Mouse (Mus musculus) neural tube, embryonic 13.5 days (tissue): ENCODE results near the gene Crybb2. TPM values are rescaled to one million over a fixed set of nuclear protein-coding genes. Genes with fewer than 3 reads are reported as not detected.

Experiments used
- ATAC-seq: fragments of 200-750 bp; cut with Nextera tagmentation; 2 replicates; pipeline ENCODE4 v1.8.0; 2017; ENCODE audit warnings: low read depth, mild to moderate bottlenecking, moderate TSS enrichment, moderate library complexity
- H3K27ac ChIP-seq: fragments of 300-500 bp; sonication (generic); replicated peaks from 2 replicates; pipeline ENCODE4 v1.5.1; 2015; ENCODE audit warnings: moderate library complexity, mild to moderate bottlenecking, inconsistent platforms
- H3K27me3 ChIP-seq: fragments of 300-500 bp; sonication (generic); 2 replicates; pipeline ENCODE4 v1.6.1; 2015; ENCODE audit warnings: mild to moderate bottlenecking, inconsistent platforms
- H3K36me3 ChIP-seq: fragments of 300-500 bp; sonication (generic); 2 replicates; pipeline ENCODE4 v1.6.1; 2015; ENCODE audit warnings: mild to moderate bottlenecking, inconsistent platforms
- H3K4me1 ChIP-seq: fragments of 300-500 bp; sonication (generic); replicated peaks from 2 replicates; pipeline ENCODE4 v1.6.1; 2015; ENCODE audit warnings: inconsistent platforms
- H3K4me2 ChIP-seq: fragments of 300-500 bp; sonication (generic); 2 replicates; pipeline ENCODE4 v1.6.1; 2015; ENCODE audit warnings: inconsistent platforms, mild to moderate bottlenecking, moderate library complexity
- H3K4me3 ChIP-seq: fragments of 300-500 bp; sonication (generic); 2 replicates; pipeline ENCODE4 v1.5.1; 2015; ENCODE audit warnings: mild to moderate bottlenecking, inconsistent platforms
- H3K9ac ChIP-seq: fragments of 300-500 bp; sonication (generic); 2 replicates; pipeline ENCODE4 v1.6.1; 2015; ENCODE audit warnings: moderate library complexity, mild to moderate bottlenecking, inconsistent platforms
- H3K9me3 ChIP-seq: fragments of 300-500 bp; sonication (generic); 2 replicates; pipeline ENCODE4 v1.6.1; 2016; ENCODE audit warnings: inconsistent platforms
- WGBS: fragments of 180-500 bp; shearing (Covaris S2); methylation state at CpG from one replicate; pipeline ENCODE4 v1.1.7; 2015; 5-methylcytosine and 5-hydroxymethylcytosine counted together
- polyA plus RNA-seq: library from polyadenylated mRNA; unstranded; fragments of >200 nt; fragmentation: Nextera tagmentation; extraction: Ambion mirVana; gene quantifications from 2 replicates; pipeline ENCODE4 v1.2.1, GENCODE M21; 2015

Gene Crybb2
- polyA plus RNA-seq, 1 experiment from 2014 or later: not detected

GRCm38 (mm10) chr5:113087465-113087864, 17.5 kb upstream of the Crybb2 start:
- 88% methylated on average over 2 of the region's 2 CpGs for WGBS
- no peak for ATAC-seq
- Histone ChIP-seq H3K27ac (no peak overlapping the region), H3K27me3 (no peaks in the 10 kb centered on the region), H3K36me3 (no peaks in the 10 kb centered on the region), H3K4me3 (no peak overlapping the region), H3K9ac (no peak overlapping the region), H3K4me2 (no peak overlapping the region), H3K4me1 (peaks cover 12% of the 10 kb centered on the region), H3K9me3 (no peaks in the 10 kb centered on the region)

DNA sequence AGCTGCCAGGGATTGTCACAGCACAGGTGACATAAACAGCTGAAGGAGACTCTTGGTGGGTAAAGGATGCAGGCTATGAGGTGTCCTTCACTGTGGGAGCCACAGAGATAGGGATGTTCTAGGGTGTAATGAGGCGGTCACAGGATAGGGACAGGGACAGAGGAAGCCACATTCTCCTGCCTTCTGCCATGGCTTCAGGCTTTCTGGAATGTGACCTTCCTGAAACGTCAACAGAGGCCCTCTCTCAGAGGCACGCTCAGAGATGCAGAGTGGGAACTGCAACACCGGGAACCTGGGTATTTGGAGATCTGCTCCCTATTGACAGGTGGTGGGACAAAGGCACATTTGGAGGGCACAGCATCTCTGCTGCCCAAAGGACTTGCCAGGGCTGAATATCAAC, 17.1 kb upstream of the Crybb2 start:
- H3K27me3 ChIP-seq: no peaks in the 10 kb centered on the region
- no peak overlapping the region for H3K4me2 ChIP-seq
- WGBS: 67% methylated on average over 4 of the region's 4 CpGs
- peak overlapping the region; percentile 33; the same call in 1 of the 2 replicates for H3K27ac ChIP-seq
- H3K9me3 ChIP-seq: no peaks in the 10 kb centered on the region
- H3K36me3 ChIP-seq: no peaks in the 10 kb centered on the region
- H3K4me1 ChIP-seq: peaks cover 11% of the 10 kb centered on the region
- no peak overlapping the region for H3K9ac ChIP-seq
- ATAC-seq: no peak
- H3K4me3 ChIP-seq: no peak overlapping the region

- Histone ChIP-seq H3K27ac (peak overlapping the region; percentile 33; the same call in 1 of the 2 replicates), H3K4me3 (no peak overlapping the region), H3K9ac (no peak overlapping the region), H3K27me3 (no peaks in the 10 kb centered on the region), H3K9me3 (no peaks in the 10 kb centered on the region), H3K36me3 (no peaks in the 10 kb centered on the region), H3K4me1 (peaks cover 11% of the 10 kb centered on the region), H3K4me2 (no peak overlapping the region)
- ATAC-seq: no peak
- 66% methylated on average over 12 of the region's 12 CpGs for WGBS
These were observed 16.5 kb upstream of the Crybb2 start for GRCm38 (mm10) chr5:113086439-113086838.

GRCm38 (mm10) chr5:113085931-113086330, 16.0 kb upstream of the Crybb2 start:
- peaks cover 11% of the 10 kb centered on the region for H3K4me1 ChIP-seq
- H3K9ac ChIP-seq: no peak overlapping the region
- WGBS: 44% methylated on average over 2 of the region's 2 CpGs
- 0 out of 2 replicates have a peak overlapping the region, but pooled peaks have one; percentile 33 for H3K27ac ChIP-seq
- H3K4me2 ChIP-seq: no peak overlapping the region
- H3K36me3 ChIP-seq: no peaks in the 10 kb centered on the region
- no peak overlapping the region for H3K4me3 ChIP-seq
- H3K27me3 ChIP-seq: no peaks in the 10 kb centered on the region
- no peak for ATAC-seq
- H3K9me3 ChIP-seq: no peaks in the 10 kb centered on the region

GRCm38 (mm10) chr5:113084309-113084708, 14.4 kb upstream of the Crybb2 start:
- Histone ChIP-seq H3K27me3 (no peaks in the 10 kb centered on the region), H3K9ac (no peak overlapping the region), H3K27ac (no peak overlapping the region), H3K36me3 (no peaks in the 10 kb centered on the region), H3K9me3 (no peaks in the 10 kb centered on the region), H3K4me3 (no peak overlapping the region), H3K4me2 (no peak overlapping the region), H3K4me1 (peaks cover 16% of the 10 kb centered on the region)
- 91% methylated on average over 2 of the region's 2 CpGs for WGBS
- ATAC-seq: no peak

DNA sequence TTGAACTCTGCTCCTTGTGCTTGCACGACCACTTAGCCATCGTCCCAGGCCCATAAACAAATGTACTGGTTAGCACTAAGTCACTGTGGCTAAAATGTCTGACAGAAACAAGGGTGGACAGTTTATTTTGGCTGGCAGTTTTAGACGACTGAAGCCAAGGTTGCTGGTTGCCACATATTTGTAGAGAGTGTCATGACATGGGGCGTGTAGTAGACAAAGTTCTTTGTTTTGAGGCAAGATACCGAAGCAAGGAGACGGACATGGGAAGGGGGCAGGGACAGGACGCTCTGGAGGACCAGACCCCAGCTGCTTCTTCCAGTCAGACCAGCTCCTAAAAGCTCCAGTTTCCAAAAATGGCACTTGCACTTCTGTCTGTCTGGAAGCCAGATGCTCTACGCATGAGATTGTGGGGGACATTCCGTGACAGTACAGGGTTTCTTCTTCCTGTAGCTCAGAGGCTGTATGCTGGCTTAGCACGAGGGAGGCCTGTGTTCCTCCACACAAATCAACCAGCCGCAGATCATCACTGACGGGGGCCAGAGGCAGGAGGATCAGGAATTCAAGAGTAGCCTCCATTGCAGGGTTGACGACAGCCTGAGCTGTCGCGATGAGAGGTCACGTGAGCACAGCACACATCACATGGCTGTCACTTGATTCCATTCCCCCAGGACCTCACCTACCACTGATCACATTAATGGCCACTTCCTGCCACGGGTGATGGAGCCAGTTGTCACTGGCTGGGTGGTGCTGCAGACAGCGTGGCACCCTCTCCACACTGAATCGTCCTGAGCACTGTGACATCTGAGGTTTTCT, 12.6 kb upstream of the Crybb2 start:
- Histone ChIP-seq H3K4me2 (no peak overlapping the region), H3K4me1 (peaks cover 16% of the 10 kb centered on the region), H3K27ac (no peak overlapping the region), H3K27me3 (0 out of 2 replicates have a peak, but pooled peaks cover 2% of the 10 kb centered on the region), H3K9me3 (no peaks in the 10 kb centered on the region), H3K9ac (no peak overlapping the region), H3K4me3 (no peak overlapping the region), H3K36me3 (no peaks in the 10 kb centered on the region)
- no peak for ATAC-seq
- WGBS: 61% methylated on average over 19 of the region's 19 CpGs

DNA sequence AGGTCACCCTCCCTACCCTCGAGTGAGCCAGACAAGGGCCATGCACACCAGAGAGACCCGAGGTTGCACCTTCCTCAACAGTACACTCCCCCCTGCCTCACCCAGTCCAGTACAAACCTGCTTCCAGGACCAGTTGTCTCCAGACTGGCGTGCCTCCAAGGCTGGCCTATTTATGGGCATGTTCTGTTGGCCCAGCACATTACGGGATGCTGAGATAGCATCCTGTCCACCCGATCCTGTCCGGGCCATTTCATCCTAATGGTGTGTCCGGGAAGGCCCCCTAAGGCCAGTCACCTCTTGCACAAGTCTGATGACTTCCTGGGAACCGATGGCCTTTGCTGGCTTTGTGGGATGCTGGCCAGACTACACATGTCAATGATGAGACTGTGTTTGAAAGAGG, 11.5 kb upstream of the Crybb2 start, which contains the start of gene Crybb3:
Gene Crybb3 (minus strand): TSS at position 146 of the 400 bp plus-strand sequence.
- H3K36me3 ChIP-seq: no peaks in the 10 kb centered on the region
- H3K9ac ChIP-seq: no peak within 1 kb of the TSS
- H3K4me1 ChIP-seq: peaks cover 10% of the 10 kb centered on the region
- no peaks in the 10 kb centered on the region for H3K9me3 ChIP-seq
- H3K4me3 ChIP-seq: no peak within 1 kb of the TSS
- ATAC-seq: no peak
- no peak within 1 kb of the TSS for H3K27ac ChIP-seq
- 0 out of 2 replicates have a peak, but pooled peaks cover 4% of the 10 kb centered on the region for H3K27me3 ChIP-seq
- WGBS: 78% methylated on average over 8 of the region's 8 CpGs
- no peak within 1 kb of the TSS for H3K4me2 ChIP-seq

DNA sequence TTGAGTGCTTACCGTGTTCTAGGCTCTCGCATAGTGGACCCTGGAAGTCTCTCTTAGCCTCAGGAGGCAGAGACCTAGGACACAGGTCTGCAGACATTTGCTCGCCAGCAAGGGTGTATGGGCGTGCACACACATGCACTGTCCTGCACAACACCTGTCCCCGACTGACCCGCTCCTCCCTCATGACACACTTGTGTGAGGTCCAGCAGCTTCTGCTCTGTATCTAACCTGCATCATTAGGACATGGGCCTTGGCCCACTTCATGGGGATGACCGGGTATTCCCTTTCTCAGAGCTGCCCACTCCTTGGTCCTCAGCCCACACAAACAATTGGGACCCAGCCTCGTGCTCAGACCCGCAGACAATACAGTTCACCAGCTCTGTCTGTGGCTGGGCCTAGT, 11.1 kb upstream of the Crybb2 start:
- Histone ChIP-seq H3K36me3 (no peaks in the 10 kb centered on the region), H3K4me3 (no peak overlapping the region), H3K4me2 (no peak overlapping the region), H3K27me3 (0 out of 2 replicates have a peak, but pooled peaks cover 4% of the 10 kb centered on the region), H3K9me3 (no peaks in the 10 kb centered on the region), H3K27ac (no peak overlapping the region), H3K9ac (no peak overlapping the region), H3K4me1 (peaks cover 6% of the 10 kb centered on the region; the same call in 1 of the 2 replicates)
- WGBS: 87% methylated on average over 9 of the region's 9 CpGs
- ATAC-seq: no peak

DNA sequence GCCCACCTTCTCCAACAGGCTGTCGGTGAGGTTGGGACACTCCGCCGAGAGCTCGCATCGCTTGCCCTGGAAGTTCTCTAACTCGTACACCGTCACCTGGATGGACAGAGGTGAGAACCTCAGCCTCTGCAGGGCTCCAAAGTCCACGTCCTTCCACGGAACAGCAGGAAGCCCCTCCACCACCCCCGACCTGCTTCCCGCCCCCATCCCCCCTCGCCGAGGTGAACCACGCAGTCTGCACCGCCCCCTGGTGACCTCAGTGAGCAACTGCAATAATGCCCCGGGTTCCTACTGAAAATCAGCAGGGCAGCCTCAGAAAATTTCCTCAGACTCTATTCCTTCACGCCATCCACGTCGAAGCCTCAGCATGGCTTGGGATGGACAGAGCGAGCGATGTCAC, 9.9 kb upstream of the Crybb2 start:
- WGBS: 23% methylated on average over 21 of the region's 21 CpGs
- H3K4me2 ChIP-seq: peak overlapping the region; percentile 14; the same call in 1 of the 2 replicates

GRCm38 (mm10) chr5:113078686-113079085, 8.8 kb upstream of the Crybb2 start:
- H3K27me3 ChIP-seq: 0 out of 2 replicates have a peak, but pooled peaks cover 4% of the 10 kb centered on the region
- H3K36me3 ChIP-seq: no peaks in the 10 kb centered on the region
- no peak overlapping the region for H3K9ac ChIP-seq
- ATAC-seq: no peak
- 65% methylated on average over 5 of the region's 5 CpGs for WGBS
- H3K9me3 ChIP-seq: no peaks in the 10 kb centered on the region
- H3K27ac ChIP-seq: no peak overlapping the region
- H3K4me1 ChIP-seq: 0 out of 2 replicates have a peak, but pooled peaks cover 5% of the 10 kb centered on the region
- no peak overlapping the region for H3K4me3 ChIP-seq
- no peak overlapping the region for H3K4me2 ChIP-seq

More for the DNA sequence above, 9.9 kb upstream of the Crybb2 start:
- no peak for ATAC-seq
- Histone ChIP-seq H3K9me3 (no peaks in the 10 kb centered on the region), H3K36me3 (no peaks in the 10 kb centered on the region), H3K27me3 (0 out of 2 replicates have a peak, but pooled peaks cover 4% of the 10 kb centered on the region), H3K27ac (no peak overlapping the region), H3K4me1 (0 out of 2 replicates have a peak, but pooled peaks cover 5% of the 10 kb centered on the region), H3K9ac (no peak overlapping the region), H3K4me3 (no peak overlapping the region)

DNA sequence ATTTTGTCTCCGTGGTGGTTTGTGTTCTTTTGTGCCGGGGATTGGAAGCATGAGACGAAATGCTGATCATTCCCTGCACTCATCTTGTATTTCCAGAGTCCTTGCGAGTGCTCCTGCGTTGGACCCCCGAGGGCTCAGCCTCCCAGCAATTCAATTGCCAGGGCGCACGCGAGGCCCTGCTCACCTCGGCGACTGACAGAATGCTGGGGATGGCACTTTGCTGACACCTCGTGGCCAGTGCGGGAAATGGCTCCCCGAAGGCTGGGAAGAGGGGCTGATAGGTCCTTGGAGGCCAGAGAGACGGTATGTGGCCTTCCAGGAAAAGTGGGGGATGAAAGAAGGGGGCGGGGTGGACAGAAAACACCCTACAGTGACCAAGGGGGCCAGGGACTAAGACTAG, 15.6 kb downstream of the Crybb2 start:
- 4% methylated on average over 16 of the region's 16 CpGs for WGBS
- ATAC-seq: peak; percentile 52

DNA sequence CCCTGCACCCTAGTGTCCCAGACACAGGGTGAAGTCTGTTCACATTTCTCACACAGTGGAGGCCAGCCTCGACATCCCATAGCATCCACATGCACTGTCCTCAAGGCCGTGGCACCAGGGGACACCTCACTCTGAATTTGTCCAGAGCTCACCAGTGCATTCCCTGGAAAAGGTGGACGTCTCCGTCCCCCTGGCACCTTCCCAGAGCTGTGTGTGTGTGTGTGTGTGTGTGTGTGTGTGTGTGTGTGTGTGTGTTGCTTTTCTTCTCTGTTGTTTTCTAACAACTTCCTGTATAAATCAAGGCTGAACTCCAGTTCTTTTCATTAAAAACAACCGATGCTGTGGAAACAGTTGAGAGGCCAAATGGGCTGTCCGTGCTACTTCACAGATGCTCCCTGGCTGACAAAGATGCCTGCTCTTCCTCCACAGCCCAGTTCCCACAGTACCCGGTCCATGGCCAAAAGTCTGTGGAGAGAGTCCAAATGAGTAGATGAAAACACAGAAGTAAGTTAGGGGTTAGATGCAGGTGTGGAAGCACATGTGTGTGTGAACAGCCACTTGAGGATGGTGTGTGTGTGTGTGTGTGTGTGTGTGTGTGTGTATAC, 19.2 kb downstream of the Crybb2 start:
- Histone ChIP-seq H3K4me1 (peaks cover 16% of the 10 kb centered on the region; the same call in 1 of the 2 replicates), H3K27ac (no peak overlapping the region), H3K4me3 (no peak overlapping the region), H3K9me3 (no peaks in the 10 kb centered on the region), H3K9ac (no peak overlapping the region), H3K27me3 (peaks cover 12% of the 10 kb centered on the region), H3K36me3 (no peaks in the 10 kb centered on the region), H3K4me2 (no peak overlapping the region)
- ATAC-seq: no peak
- 49% methylated on average over 7 of the region's 7 CpGs for WGBS

More for the DNA sequence above, 15.6 kb downstream of the Crybb2 start:
- Histone ChIP-seq H3K4me1 (peaks cover 16% of the 10 kb centered on the region; the same call in 1 of the 2 replicates), H3K4me3 (no peak overlapping the region), H3K9ac (no peak overlapping the region), H3K27me3 (peaks cover 13% of the 10 kb centered on the region), H3K27ac (no peak overlapping the region), H3K36me3 (no peaks in the 10 kb centered on the region), H3K4me2 (no peak overlapping the region), H3K9me3 (no peaks in the 10 kb centered on the region)
